Mouse (Mus musculus): ENCODE data around the gene Srp72. TPM values are rescaled to one million over a fixed set of nuclear protein-coding genes. Genes with fewer than 3 reads are reported as not detected.

The Srp72 gene
- polyA plus RNA-seq, 1 experiment from 2014 or later: 42.3 TPM

Other genes starting within 250 kb of the Srp72 start
- 16.4 and 17.8 TPM in 2 replicates for gene Aasdh, start 69.2 kb upstream of the Srp72 start, polyA plus RNA-seq (2016; fragmentation: Nextera tagmentation; extraction: Ambion mirVana)
- 243 and 251 TPM in 2 replicates for gene Paics, start 23.4 kb upstream of the Srp72 start, polyA plus RNA-seq (2016; fragmentation: Nextera tagmentation; extraction: Ambion mirVana)
- 33.2 and 34.1 TPM in 2 replicates for gene Ppat, start 23.1 kb upstream of the Srp72 start, polyA plus RNA-seq (2016; fragmentation: Nextera tagmentation; extraction: Ambion mirVana)
- not detected in 2 replicates for gene Arl9, start 29.4 kb downstream of the Srp72 start, polyA plus RNA-seq (2016; fragmentation: Nextera tagmentation; extraction: Ambion mirVana)
- gene Thegl, start 41.3 kb downstream of the Srp72 start, polyA plus RNA-seq (2016; fragmentation: Nextera tagmentation; extraction: Ambion mirVana): 0.12 TPM in 1 of 2 replicates, not detected in the other
- 14.4 and 14.6 TPM in 2 replicates for gene Hopx, start 140.4 kb downstream of the Srp72 start, polyA plus RNA-seq (2016; fragmentation: Nextera tagmentation; extraction: Ambion mirVana)
- gene Spink2, start 236.8 kb downstream of the Srp72 start, polyA plus RNA-seq (2016; fragmentation: Nextera tagmentation; extraction: Ambion mirVana): 7.3 and 7.9 TPM in 2 replicates